8 mouse cellular contexts compared by ENCODE assay signal in genomic region chr9:120349145-120349544, GRCm38 (mm10). TPM values are rescaled to one million over a fixed set of nuclear protein-coding genes. Genes with fewer than 3 reads are reported as not detected.
DNase-seq lines count a peak whose midpoint lies in the region; ATAC-seq and TF ChIP-seq lines count a peak whose summit lies in the region.

No protein-coding gene starts in this region.

- H3K4me2 ChIP-seq in forebrain, embryonic 11.5 days (ENCODE audit: low read depth, low read length, severe bottlenecking), result no peak overlapping the region
- no peak overlapping the region for H3K4me2 ChIP-seq in heart, embryonic 16.5 days (ENCODE audit: low read depth, low read length)

- H3K4me3 ChIP-seq in forebrain, embryonic 10.5 days, result no peak overlapping the region
- H3K4me3 ChIP-seq in forebrain, embryonic 11.5 days (ENCODE audit: low read depth, low read length), result no peak overlapping the region
- no peak overlapping the region for H3K4me3 ChIP-seq in heart, embryonic 16.5 days (ENCODE audit: low read length)
- no peak overlapping the region for H3K4me3 ChIP-seq in small intestine, adult 2 months (ENCODE audit: low read depth, low read length)
- H3K4me3 ChIP-seq in limb, embryonic 10.5 days, result no peak overlapping the region

- 65% methylated on average over 4 of the region's 4 CpGs for WGBS in forebrain, embryonic 10.5 days
- 53% methylated on average over 4 of the region's 4 CpGs for WGBS in forebrain, embryonic 11.5 days
- 58% methylated on average over 4 of the region's 4 CpGs for WGBS in heart, embryonic 16.5 days
- WGBS in small intestine, adult 2 months, result 15% methylated on average over 4 of the region's 4 CpGs
- 82% methylated on average over 4 of the region's 4 CpGs for WGBS in limb, embryonic 10.5 days

- H3K9ac ChIP-seq in forebrain, embryonic 11.5 days (ENCODE audit: low read length), result no peak overlapping the region
- H3K9ac ChIP-seq in heart, embryonic 16.5 days (ENCODE audit: low read length), result no peak overlapping the region

- H3K9me3 ChIP-seq in forebrain, embryonic 10.5 days, result peaks cover 4% of the 10 kb centered on the region
- no peaks in the 10 kb centered on the region; the same call in 1 of the 2 replicates for H3K9me3 ChIP-seq in forebrain, embryonic 11.5 days (ENCODE audit: control insufficient read depth, low read length)
- H3K9me3 ChIP-seq in heart, embryonic 16.5 days (replicated peaks; ENCODE audit: control insufficient read depth, low read length), result peaks cover 3% of the 10 kb centered on the region
- H3K9me3 ChIP-seq in limb, embryonic 10.5 days (replicated peaks), result no peaks in the 10 kb centered on the region

- no peaks in the 10 kb centered on the region for H3K36me3 ChIP-seq in forebrain, embryonic 10.5 days (replicated peaks)
- H3K36me3 ChIP-seq in forebrain, embryonic 11.5 days (ENCODE audit: control insufficient read depth, insufficient read depth, low read length), result no peaks in the 10 kb centered on the region
- H3K36me3 ChIP-seq in heart, embryonic 16.5 days (ENCODE audit: control insufficient read depth, insufficient read depth), result no peaks in the 10 kb centered on the region
- no peaks in the 10 kb centered on the region for H3K36me3 ChIP-seq in small intestine, adult 2 months (ENCODE audit: control insufficient read depth, insufficient read depth, low read length)
- H3K36me3 ChIP-seq in limb, embryonic 10.5 days, result no peaks in the 10 kb centered on the region

- ATAC-seq in forebrain, embryonic 11.5 days (replicated peaks; ENCODE audit: low FRiP score), result no peak
- ATAC-seq in heart, embryonic 16.5 days (replicated peaks; ENCODE audit: extremely low read depth, insufficient read depth, low FRiP score), result no peak

- H3K27ac ChIP-seq in forebrain, embryonic 10.5 days, result peak overlapping the region; percentile 21; the same call in 1 of the 2 replicates
- no peak overlapping the region for H3K27ac ChIP-seq in forebrain, embryonic 11.5 days (ENCODE audit: low read depth, low read length)
- H3K27ac ChIP-seq in heart, embryonic 16.5 days (ENCODE audit: low read length), result peak overlapping the region; percentile 40
- peak overlapping the region; percentile 36 for H3K27ac ChIP-seq in small intestine, adult 2 months (ENCODE audit: insufficient read depth, low read depth, low read length)
- H3K27ac ChIP-seq in limb, embryonic 10.5 days, result no peak overlapping the region

- H3K27me3 ChIP-seq in forebrain, embryonic 10.5 days (ENCODE audit: poor library complexity, severe bottlenecking), result no peaks in the 10 kb centered on the region
- H3K27me3 ChIP-seq in forebrain, embryonic 11.5 days (ENCODE audit: control insufficient read depth, insufficient read depth, low read length), result no peaks in the 10 kb centered on the region
- no peaks in the 10 kb centered on the region for H3K27me3 ChIP-seq in heart, embryonic 16.5 days (ENCODE audit: control insufficient read depth, insufficient read depth, low read length)
- no peaks in the 10 kb centered on the region for H3K27me3 ChIP-seq in small intestine, adult 2 months (ENCODE audit: control insufficient read depth, insufficient read depth, low read length)
- H3K27me3 ChIP-seq in limb, embryonic 10.5 days (ENCODE audit: low read depth, poor library complexity, severe bottlenecking), result no peaks in the 10 kb centered on the region

- DNase-seq in forebrain, embryonic 10.5 days (ENCODE audit: extremely low spot score, low spot score), result no peak
- no peak for DNase-seq in forebrain, embryonic 11.5 days (ENCODE audit: low spot score)
- peak; percentile 58 for DNase-seq in testis, postnatal 14 days (ENCODE audit: low spot score)
- DNase-seq in testis, postnatal 10 days (ENCODE audit: low spot score), result no peak
- DNase-seq in left cerebral cortex, adult 9 months (ENCODE audit: low spot score in 2 of 2), result peak; percentile 53 to 75
- DNase-seq in limb, embryonic 10.5 days (ENCODE audit: low spot score), result no peak

- no peak for TF ChIP-seq CTCF in small intestine, adult 2 months (IDR thresholded peaks at IDR 0.05; ENCODE audit: extremely low read depth, insufficient read length, insufficient replicate concordance, low read depth, low read length)

- TF ChIP-seq POLR2A in small intestine, adult 2 months (IDR thresholded peaks at IDR 0.05; ENCODE audit: low read depth, low read length), result no peak

- peaks cover 21% of the 10 kb centered on the region for H3K4me1 ChIP-seq in forebrain, embryonic 10.5 days
- H3K4me1 ChIP-seq in forebrain, embryonic 11.5 days (replicated peaks; ENCODE audit: control insufficient read depth, insufficient read depth, low read length), result peaks cover 2% of the 10 kb centered on the region; the same call in 1 of the 2 replicates
- peaks cover 8% of the 10 kb centered on the region; the same call in 1 of the 2 replicates for H3K4me1 ChIP-seq in heart, embryonic 16.5 days (ENCODE audit: control insufficient read depth, insufficient read depth, low read length)
- peaks cover 28% of the 10 kb centered on the region for H3K4me1 ChIP-seq in small intestine, adult 2 months (ENCODE audit: control insufficient read depth, insufficient read depth, insufficient read length, low read length)
- H3K4me1 ChIP-seq in limb, embryonic 10.5 days, result peaks cover 6% of the 10 kb centered on the region; the same call in 1 of the 2 replicates

RNA-seq across cellular contexts. Expression of gene Myrip, which starts 47.8 kb away (rescaled TPM):
- polyA plus RNA-seq in forebrain, embryonic 10.5 days (2016; fragmentation: Nextera tagmentation; extraction: Ambion mirVana), result 0.09 and 0.29 TPM in 2 replicates
- polyA plus RNA-seq in forebrain, embryonic 11.5 days (2014; fragmentation: Nextera tagmentation; extraction: Ambion mirVana), result 0.28 and 0.86 TPM in 2 replicates
- polyA plus RNA-seq in heart, embryonic 16.5 days (2015; fragmentation: Nextera tagmentation; extraction: Ambion mirVana), result 0.17 and 0.24 TPM in 2 replicates
- 1.0 and 1.7 TPM in 2 replicates for polyA plus RNA-seq in small intestine, adult 2 months (2012; rRNA removed)
- polyA plus RNA-seq in limb, embryonic 10.5 days (2016; fragmentation: Nextera tagmentation; extraction: Ambion mirVana), result 0.31 TPM in 1 of 2 replicates, not detected in the other

Comparison
In these comparisons a context has a peak if more than half of its experiments do, and no peak if none do; other contexts are left out.
1. DNase-seq: peak in testis, postnatal 14 days (single experiment) and left cerebral cortex, adult 9 months (2 of 2); none in forebrain, embryonic 10.5 days (single experiment), forebrain, embryonic 11.5 days (single experiment), testis, postnatal 10 days (single experiment) and limb, embryonic 10.5 days (single experiment).
2. H3K27ac ChIP-seq: peak in forebrain, embryonic 10.5 days (single experiment), heart, embryonic 16.5 days (single experiment) and small intestine, adult 2 months (single experiment); none in forebrain, embryonic 11.5 days (single experiment) and limb, embryonic 10.5 days (single experiment).